Mouse (Mus musculus) right cerebral cortex, postnatal 14 days (tissue): ENCODE data around the gene Icosl.
"Not testable (repeated sequence)": the region's sequence is repeated elsewhere in the genome, so short reads cannot be mapped to it uniquely, and the experiment has no call there.

Experiments used
- DNase-seq: peaks from one replicate; pipeline ENCODE4 v3.0.0; 2022

The Icosl gene

GRCm38 (mm10) chr10:78124137-78124536 is 55.0 kb downstream of the Icosl start:
- DNase-seq = not testable (repeated sequence)

DNA sequence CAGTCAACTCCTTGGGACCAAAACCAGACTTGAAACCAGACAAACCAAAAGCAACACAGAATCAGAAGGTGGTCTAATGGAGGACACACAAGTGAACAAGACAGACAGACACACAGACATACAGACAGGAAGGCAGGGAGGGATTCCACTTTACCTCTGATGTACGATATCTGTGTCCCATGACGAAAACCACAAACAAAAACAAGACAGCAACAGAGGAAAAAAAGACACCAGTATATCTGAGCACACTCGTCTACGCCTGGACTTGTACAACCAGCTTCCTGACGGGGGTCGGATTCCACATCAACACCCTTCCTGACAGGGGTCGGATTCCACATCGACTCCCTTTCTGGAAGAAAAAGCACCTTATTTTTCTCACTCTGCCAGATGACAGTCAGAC is 56.0 kb downstream of the Icosl start:
- DNase-seq = not testable (repeated sequence)

GRCm38 (mm10) chr10:78126311-78126710 is 57.2 kb downstream of the Icosl start:
- no peak for DNase-seq

GRCm38 (mm10) chr10:78127046-78127870 is 58.2 kb downstream of the Icosl start:
- DNase-seq = no peak

- DNase-seq = no peak
Observed at GRCm38 (mm10) chr10:78127931-78128330, 58.8 kb downstream of the Icosl start.

- DNase-seq = no peak
Observed at GRCm38 (mm10) chr10:78128647-78129046, 59.5 kb downstream of the Icosl start.

DNA sequence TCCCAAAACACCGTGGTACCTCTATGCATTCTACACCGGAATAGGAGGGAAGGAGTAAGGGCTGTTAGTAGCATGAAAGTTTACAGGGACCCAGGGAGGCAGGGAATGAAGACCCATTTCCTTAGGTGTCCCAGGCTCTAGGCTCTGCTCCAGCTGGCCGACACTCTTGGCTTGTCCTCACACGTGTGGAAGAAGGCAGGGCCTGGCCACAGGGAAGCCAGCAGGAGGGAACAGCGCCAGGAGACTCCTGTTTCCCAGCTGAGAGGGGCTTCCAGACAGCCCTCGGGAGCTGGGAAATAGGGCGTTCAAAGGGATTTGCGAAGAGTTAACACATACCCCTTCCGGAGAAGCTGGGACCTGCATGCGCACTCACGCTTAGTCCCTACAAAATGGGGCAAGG is 60.3 kb downstream of the Icosl start:
- no peak for DNase-seq

GRCm38 (mm10) chr10:78129998-78130397 is 60.9 kb downstream of the Icosl start:
- no peak for DNase-seq
